Mouse (Mus musculus): ENCODE results near the gene Adam12. TPM values are rescaled to one million over a fixed set of nuclear protein-coding genes. Genes with fewer than 3 reads are reported as not detected.
"Not testable (repeated sequence)": the region's sequence is repeated elsewhere in the genome, so short reads cannot be mapped to it uniquely, and the experiment has no call there.

The Adam12 gene
- polyA plus RNA-seq, 1 experiment from 2014 or later = 6.3 TPM

DNA sequence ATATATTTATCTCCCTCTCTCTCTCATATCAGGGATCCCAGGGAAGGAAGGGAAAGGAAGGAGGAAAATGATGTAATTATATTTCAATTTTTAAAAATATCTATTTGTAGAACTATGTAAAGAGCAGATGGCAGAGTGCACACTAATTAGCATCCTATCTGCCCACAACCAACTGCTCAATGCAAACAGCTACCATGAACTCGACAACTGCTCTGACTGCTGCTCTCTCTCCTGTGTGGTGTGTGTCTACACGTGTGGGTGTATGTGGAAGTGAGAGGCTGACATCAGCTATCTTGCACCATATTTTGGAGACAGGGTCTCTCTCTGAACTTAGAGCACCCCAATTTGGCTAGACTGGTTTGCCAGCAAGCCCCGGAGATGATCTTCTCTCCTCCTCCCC is 320.1 kb downstream of the Adam12 start:
- Histone ChIP-seq H3K4me2 (no peak overlapping the region), H3K9me3 (no peaks in the 10 kb centered on the region), H3K9ac (no peak overlapping the region), H3K27ac (no peak overlapping the region), H3K4me3 (replicated peaks) (no peak overlapping the region), H3K27me3 (replicated peaks) (no peaks in the 10 kb centered on the region), H3K4me1 (no peaks in the 10 kb centered on the region), H3K36me3 (no peaks in the 10 kb centered on the region)
- WGBS = 82% methylated on average over 3 of the region's 3 CpGs
- no peak for ATAC-seq (ENCODE audit: insufficient read depth, low FRiP score, low read depth)

DNA sequence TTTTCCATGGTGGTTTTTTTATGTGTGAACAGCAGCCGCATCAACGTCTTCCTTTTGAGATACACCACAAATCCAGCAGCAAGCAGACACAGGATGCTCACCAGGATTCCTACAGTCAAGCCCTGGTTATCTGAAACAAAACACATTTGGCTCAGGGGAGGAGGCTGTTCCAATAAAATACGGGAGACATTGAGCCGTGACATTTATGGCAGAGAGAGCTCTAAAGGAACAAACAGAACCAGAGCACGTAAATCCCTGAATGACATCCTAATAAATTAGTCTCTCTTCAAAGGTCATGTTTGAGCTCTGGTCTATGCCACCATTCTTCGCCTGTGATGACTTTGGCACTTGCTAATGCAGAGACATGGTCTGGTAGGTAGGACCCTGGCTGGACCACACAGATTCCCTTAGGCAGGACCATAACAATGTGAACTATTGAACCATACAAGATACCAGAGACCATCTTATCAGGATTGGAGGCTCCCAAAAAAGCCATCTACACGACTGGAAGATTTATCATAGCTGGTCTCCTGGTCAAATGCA is 322.0 kb downstream of the Adam12 start:
- no peak for ATAC-seq (ENCODE audit: insufficient read depth, low FRiP score, low read depth)
- Histone ChIP-seq H3K27me3 (replicated peaks) (no peaks in the 10 kb centered on the region), H3K4me3 (replicated peaks) (no peak overlapping the region), H3K9ac (no peak overlapping the region), H3K27ac (no peak overlapping the region), H3K9me3 (no peaks in the 10 kb centered on the region), H3K36me3 (no peaks in the 10 kb centered on the region), H3K4me1 (no peaks in the 10 kb centered on the region), H3K4me2 (no peak overlapping the region)
- whole genome bisulfite sequencing = 46% methylated on average over 7 of the region's 7 CpGs

GRCm38 (mm10) chr7:133908966-133909365 is 323.0 kb downstream of the Adam12 start:
- H3K4me2 ChIP-seq = no peak overlapping the region
- H3K9ac ChIP-seq = no peak overlapping the region
- 80% methylated on average over 4 of the region's 4 CpGs for WGBS
- no peak overlapping the region for H3K27ac ChIP-seq
- no peaks in the 10 kb centered on the region for H3K9me3 ChIP-seq
- no peaks in the 10 kb centered on the region for H3K27me3 ChIP-seq (replicated peaks)
- no peaks in the 10 kb centered on the region for H3K4me1 ChIP-seq
- no peak for ATAC-seq (ENCODE audit: insufficient read depth, low FRiP score, low read depth)
- H3K36me3 ChIP-seq = no peaks in the 10 kb centered on the region
- no peak overlapping the region for H3K4me3 ChIP-seq (replicated peaks)

DNA sequence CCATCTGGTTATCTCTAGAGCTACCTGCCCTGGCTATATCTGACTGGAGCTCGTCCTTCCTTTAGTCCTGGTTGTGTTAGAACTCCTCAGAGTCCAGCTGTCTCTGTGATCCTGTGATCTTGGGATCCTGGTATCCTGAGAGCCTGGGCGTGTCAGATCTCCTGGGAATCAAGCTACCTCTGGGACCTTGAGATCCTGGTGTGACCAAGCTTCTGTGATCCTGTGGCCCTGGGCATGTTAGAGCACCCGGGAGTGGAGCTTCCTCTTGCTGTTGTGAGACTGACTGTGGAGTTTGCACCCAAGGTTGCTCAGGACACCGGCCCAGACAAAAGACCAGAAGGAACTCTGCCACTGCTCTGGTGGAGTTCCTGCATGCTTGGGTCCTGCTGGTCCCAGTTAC is 332.6 kb downstream of the Adam12 start:
- H3K9ac ChIP-seq = no peak overlapping the region
- WGBS = 76% methylated on average over 4 of the region's 4 CpGs
- no peaks in the 10 kb centered on the region for H3K36me3 ChIP-seq
- no peak overlapping the region for H3K27ac ChIP-seq
- H3K4me1 ChIP-seq = no peaks in the 10 kb centered on the region
- no peaks in the 10 kb centered on the region for H3K27me3 ChIP-seq (replicated peaks)
- ATAC-seq (ENCODE audit: insufficient read depth, low FRiP score, low read depth) = no peak
- H3K9me3 ChIP-seq = no peaks in the 10 kb centered on the region
- no peak overlapping the region for H3K4me2 ChIP-seq
- no peak overlapping the region for H3K4me3 ChIP-seq (replicated peaks)

DNA sequence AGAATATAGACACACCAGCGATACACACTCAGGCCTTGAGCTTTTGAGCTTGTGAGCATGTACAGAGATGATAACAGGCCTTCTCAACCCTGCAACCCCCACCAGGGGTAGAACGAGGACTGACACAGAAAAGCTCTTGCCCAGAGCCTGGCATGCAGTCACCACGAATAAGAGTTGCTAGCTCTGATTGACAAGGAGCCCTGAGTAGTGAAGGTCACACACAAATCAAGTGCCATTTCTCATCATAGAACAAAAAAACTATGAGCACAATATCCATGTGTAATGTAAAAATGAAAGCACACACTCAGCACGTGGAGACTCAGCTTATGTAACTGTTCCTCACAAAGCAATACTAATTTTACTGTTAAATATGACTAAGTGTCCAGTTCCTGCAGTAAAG is 340.1 kb downstream of the Adam12 start:
- H3K27ac ChIP-seq = no peak overlapping the region
- H3K9me3 ChIP-seq = no peaks in the 10 kb centered on the region
- no peak overlapping the region for H3K4me3 ChIP-seq (replicated peaks)
- no peak overlapping the region for H3K4me2 ChIP-seq
- no peaks in the 10 kb centered on the region for H3K4me1 ChIP-seq
- no peaks in the 10 kb centered on the region for H3K36me3 ChIP-seq
- WGBS = 73% methylated on average over 4 of the region's 4 CpGs
- H3K9ac ChIP-seq = no peak overlapping the region
- ATAC-seq (ENCODE audit: insufficient read depth, low FRiP score, low read depth) = no peak
- H3K27me3 ChIP-seq (replicated peaks) = no peaks in the 10 kb centered on the region

DNA sequence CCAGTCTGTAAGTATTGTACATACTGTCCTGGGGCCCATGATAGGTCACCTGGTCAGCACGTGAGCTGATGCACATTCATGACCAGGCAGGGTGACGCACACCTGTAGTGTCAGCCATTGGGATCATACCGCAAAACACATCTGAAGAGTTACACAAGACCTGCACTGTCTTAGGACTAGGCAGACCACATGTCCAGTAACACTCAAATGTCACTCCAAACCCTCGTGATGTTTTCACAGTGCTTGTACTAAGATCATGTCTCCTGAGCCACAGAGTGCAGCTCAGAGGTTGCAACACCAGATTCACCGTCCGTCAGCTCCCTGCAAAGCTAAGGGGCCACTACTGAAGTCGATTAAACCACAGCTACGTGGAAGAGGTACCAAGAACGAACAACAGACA is 340.6 kb downstream of the Adam12 start:
- 83% methylated on average over 9 of the region's 9 CpGs for WGBS
- ATAC-seq (ENCODE audit: insufficient read depth, low FRiP score, low read depth) = no peak
- Histone ChIP-seq H3K4me2 (no peak overlapping the region), H3K9ac (no peak overlapping the region), H3K36me3 (no peaks in the 10 kb centered on the region), H3K4me3 (replicated peaks) (no peak overlapping the region), H3K27ac (no peak overlapping the region), H3K4me1 (no peaks in the 10 kb centered on the region), H3K9me3 (no peaks in the 10 kb centered on the region), H3K27me3 (replicated peaks) (no peaks in the 10 kb centered on the region)

DNA sequence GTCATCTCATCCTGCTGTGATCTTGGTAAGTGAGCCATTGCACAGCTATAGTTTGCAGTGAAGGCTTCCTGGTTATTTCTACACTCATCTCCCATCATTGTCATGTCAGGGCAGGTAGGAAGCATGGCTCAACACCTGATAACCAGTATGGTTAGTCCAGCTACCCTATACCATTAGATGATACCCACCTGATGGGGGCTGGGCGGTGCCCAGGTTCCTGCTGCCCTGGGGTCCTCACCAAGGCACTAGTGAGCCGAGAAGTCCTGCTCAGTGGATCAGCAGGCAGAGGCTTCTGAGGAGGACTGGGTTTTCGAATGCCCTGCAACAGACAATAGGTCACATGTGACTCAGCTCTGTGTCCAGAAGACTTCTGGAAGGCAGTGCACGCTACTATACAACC is 342.0 kb downstream of the Adam12 start:
- Histone ChIP-seq H3K27me3 (replicated peaks) (no peaks in the 10 kb centered on the region), H3K27ac (no peak overlapping the region), H3K4me2 (no peak overlapping the region), H3K4me1 (no peaks in the 10 kb centered on the region), H3K36me3 (no peaks in the 10 kb centered on the region), H3K9ac (no peak overlapping the region), H3K9me3 (no peaks in the 10 kb centered on the region), H3K4me3 (replicated peaks) (no peak overlapping the region)
- WGBS = 88% methylated on average over 4 of the region's 4 CpGs
- no peak for ATAC-seq (ENCODE audit: insufficient read depth, low FRiP score, low read depth)

- Histone ChIP-seq H3K4me1 (no peaks in the 10 kb centered on the region), H3K9ac (no peak overlapping the region), H3K9me3 (no peaks in the 10 kb centered on the region), H3K27me3 (replicated peaks) (no peaks in the 10 kb centered on the region), H3K4me3 (replicated peaks) (no peak overlapping the region), H3K36me3 (no peaks in the 10 kb centered on the region), H3K4me2 (no peak overlapping the region), H3K27ac (no peak overlapping the region)
- WGBS = 82% methylated on average over 19 of the region's 19 CpGs
- ATAC-seq (ENCODE audit: insufficient read depth, low FRiP score, low read depth) = no peak
Observed at GRCm38 (mm10) chr7:133888926-133889920, 342.7 kb downstream of the Adam12 start.

GRCm38 (mm10) chr7:133884759-133885431 is 347.1 kb downstream of the Adam12 start:
- H3K4me3 ChIP-seq (replicated peaks); H3K9ac ChIP-seq; H3K27ac ChIP-seq; H3K9me3 ChIP-seq; ATAC-seq (ENCODE audit: insufficient read depth, low FRiP score, low read depth); H3K4me1 ChIP-seq; H3K27me3 ChIP-seq (replicated peaks); H3K36me3 ChIP-seq; H3K4me2 ChIP-seq: not testable (repeated sequence)
- WGBS = 63% methylated on average over 5 of the region's 9 CpGs

- Histone ChIP-seq H3K4me2 (no peak overlapping the region), H3K9ac (no peak overlapping the region), H3K36me3 (no peaks in the 10 kb centered on the region), H3K27me3 (replicated peaks) (no peaks in the 10 kb centered on the region), H3K4me1 (no peaks in the 10 kb centered on the region), H3K27ac (no peak overlapping the region), H3K4me3 (replicated peaks) (no peak overlapping the region), H3K9me3 (no peaks in the 10 kb centered on the region)
- WGBS = 88% methylated on average over 8 of the region's 8 CpGs
- no peak for ATAC-seq (ENCODE audit: insufficient read depth, low FRiP score, low read depth)
Observed at GRCm38 (mm10) chr7:133879761-133880160, 352.2 kb downstream of the Adam12 start.

DNA sequence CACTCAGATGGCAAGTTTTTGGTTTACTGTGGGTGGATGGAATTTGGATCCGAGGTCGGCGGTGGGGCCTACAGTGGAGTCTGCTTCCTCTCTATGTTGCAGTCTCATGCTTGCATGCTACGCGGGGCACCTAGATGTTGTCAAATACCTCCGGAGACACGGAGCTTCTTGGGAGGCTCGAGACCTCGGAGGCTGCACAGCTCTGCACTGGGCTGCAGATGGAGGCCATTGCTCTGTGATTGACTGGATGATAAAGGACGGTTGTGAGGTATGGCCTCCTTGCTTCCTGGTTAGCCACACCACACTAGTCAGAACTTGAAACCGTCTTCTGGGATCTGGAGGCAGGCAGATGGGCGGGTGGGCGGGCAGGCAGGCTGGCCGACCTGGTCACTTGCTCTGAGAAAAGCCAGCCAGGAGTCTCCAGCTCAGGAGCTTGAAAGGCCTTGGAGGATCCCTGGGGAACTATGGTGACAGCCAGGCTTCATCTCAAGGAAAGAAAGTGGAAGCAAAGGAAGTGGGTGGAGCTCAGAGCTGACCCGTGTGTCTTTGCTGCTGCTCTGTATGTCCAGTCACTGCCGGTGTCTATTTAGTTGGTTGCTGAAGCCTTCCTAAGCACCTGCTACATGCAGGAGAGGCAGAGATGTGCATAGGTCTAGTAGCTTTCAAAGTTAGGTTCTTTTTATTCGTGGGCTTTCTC is 355.2 kb downstream of the Adam12 start:
- no peaks in the 10 kb centered on the region for H3K27me3 ChIP-seq (replicated peaks)
- no peak overlapping the region for H3K4me3 ChIP-seq (replicated peaks)
- no peaks in the 10 kb centered on the region for H3K4me1 ChIP-seq
- no peak overlapping the region for H3K4me2 ChIP-seq
- no peak overlapping the region for H3K9ac ChIP-seq
- H3K27ac ChIP-seq = no peak overlapping the region
- H3K36me3 ChIP-seq = no peaks in the 10 kb centered on the region
- 74% methylated on average over 17 of the region's 17 CpGs for WGBS
- no peak for ATAC-seq (ENCODE audit: insufficient read depth, low FRiP score, low read depth)
- no peaks in the 10 kb centered on the region for H3K9me3 ChIP-seq

DNA sequence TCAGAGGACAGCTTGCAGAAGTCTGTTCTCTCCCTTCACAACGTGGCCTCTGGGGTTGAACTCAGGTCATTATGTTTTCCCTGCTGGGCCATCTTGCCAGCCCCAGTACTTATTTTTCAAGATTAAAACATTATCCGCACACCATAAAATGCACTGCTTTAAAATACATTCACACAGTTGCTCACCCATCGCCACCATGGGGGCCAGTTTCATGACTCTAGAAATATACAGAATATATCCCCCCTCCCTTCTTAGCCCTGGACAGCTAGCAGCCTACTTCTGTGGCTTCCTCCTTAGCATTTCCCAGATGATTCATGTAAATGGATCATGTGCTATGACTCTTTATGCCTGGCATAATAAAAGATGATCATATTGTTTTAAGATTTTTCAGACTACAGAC is 355.8 kb downstream of the Adam12 start:
- H3K27ac ChIP-seq = no peak overlapping the region
- no peaks in the 10 kb centered on the region for H3K4me1 ChIP-seq
- no peak overlapping the region for H3K4me2 ChIP-seq
- H3K27me3 ChIP-seq (replicated peaks) = no peaks in the 10 kb centered on the region
- no peak overlapping the region for H3K9ac ChIP-seq
- no peaks in the 10 kb centered on the region for H3K36me3 ChIP-seq
- ATAC-seq (ENCODE audit: insufficient read depth, low FRiP score, low read depth) = no peak
- no peaks in the 10 kb centered on the region for H3K9me3 ChIP-seq
- 75% methylated on average over 3 of the region's 3 CpGs for WGBS
- no peak overlapping the region for H3K4me3 ChIP-seq (replicated peaks)

Data from stomach, embryonic 15.5 days (tissue).